Mouse (Mus musculus) frontal cortex, adult 2 months (tissue): ENCODE measurements around the gene Tecta. TPM values are rescaled to one million over a fixed set of nuclear protein-coding genes. Genes with fewer than 3 reads are reported as not detected.

Experiments
- DNase-seq, 2 experiments: peaks; one replicate each; pipeline ENCODE4 v3.0.0; 2022; ENCODE audit warnings: low spot score in 1 of 2; ENCODE audit errors: extremely low spot score in 1 of 2
- polyA plus RNA-seq: library from polyadenylated mRNA; depleted of rRNA; stranded (reverse); fragments of >200 nt; gene quantifications from 2 replicates; pipeline ENCODE4 v1.2.3, GENCODE M21; 2012; rRNA removed

The Tecta gene
- polyA plus RNA-seq, result 0.34 and 0.36 TPM in 2 replicates

DNA sequence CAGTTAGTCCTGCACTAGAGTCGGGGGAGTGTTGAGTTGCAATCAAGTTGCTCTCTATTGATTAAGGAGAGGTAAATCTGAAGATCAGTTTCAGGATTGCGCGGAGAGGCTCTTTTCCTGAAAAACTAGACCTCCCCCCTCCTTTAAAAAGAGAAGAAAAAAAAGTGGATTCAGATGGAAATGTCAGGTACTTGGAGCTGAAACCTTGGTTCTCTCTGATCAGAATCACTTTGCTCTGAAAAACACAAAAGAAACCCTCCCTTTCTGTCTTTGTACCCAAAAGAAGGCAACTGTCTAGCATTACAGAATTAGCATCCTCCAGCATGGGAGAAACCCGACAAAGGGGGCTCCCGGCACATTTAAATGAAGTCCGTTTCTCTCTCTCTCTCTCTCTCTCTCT lies at the start of gene Tecta:
Tecta (minus strand) TSS at position 101 of the 400 bp plus-strand sequence.
- DNase-seq, result no peak

DNA sequence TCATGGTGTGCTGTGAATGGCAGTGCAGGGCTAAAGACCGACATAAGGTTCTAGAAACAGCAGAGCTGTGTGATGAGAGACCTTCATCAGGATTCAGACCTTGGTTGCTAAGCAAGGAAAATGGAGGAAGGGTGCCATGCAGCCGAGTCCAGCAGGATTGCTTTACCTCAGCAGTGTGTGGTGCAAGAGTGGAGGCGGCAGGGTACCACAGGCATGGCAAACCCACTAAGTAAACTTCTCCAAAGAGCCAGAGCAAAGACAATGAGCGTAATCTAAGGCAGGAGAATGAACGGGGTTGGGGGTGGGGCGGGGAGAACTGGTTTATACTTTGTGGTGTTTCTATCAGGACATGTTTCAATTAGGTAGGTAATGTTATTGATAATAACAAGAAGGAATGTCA lies 49.3 kb upstream of the Tecta start:
- DNase-seq, result no peak

- no peak for DNase-seq
Measured at GRCm38 (mm10) chr9:42442100-42442499, 42.4 kb upstream of the Tecta start.

GRCm38 (mm10) chr9:42441234-42441633 lies 41.5 kb upstream of the Tecta start:
- no peak for DNase-seq

- DNase-seq, result no peak
Measured at GRCm38 (mm10) chr9:42439446-42439845, 39.7 kb upstream of the Tecta start.

GRCm38 (mm10) chr9:42432155-42432554 lies 32.4 kb upstream of the Tecta start:
- no peak for DNase-seq

GRCm38 (mm10) chr9:42431606-42432005 lies 31.9 kb upstream of the Tecta start:
- no peak for DNase-seq

- no peak for DNase-seq
Measured at GRCm38 (mm10) chr9:42428060-42428924, 28.6 kb upstream of the Tecta start.

GRCm38 (mm10) chr9:42426661-42427358 lies 27.1 kb upstream of the Tecta start:
- DNase-seq, result no peak

- DNase-seq, result no peak
Measured at GRCm38 (mm10) chr9:42423649-42424048, 23.9 kb upstream of the Tecta start.

GRCm38 (mm10) chr9:42419687-42420086 lies 20.0 kb upstream of the Tecta start:
- DNase-seq, result no peak

DNA sequence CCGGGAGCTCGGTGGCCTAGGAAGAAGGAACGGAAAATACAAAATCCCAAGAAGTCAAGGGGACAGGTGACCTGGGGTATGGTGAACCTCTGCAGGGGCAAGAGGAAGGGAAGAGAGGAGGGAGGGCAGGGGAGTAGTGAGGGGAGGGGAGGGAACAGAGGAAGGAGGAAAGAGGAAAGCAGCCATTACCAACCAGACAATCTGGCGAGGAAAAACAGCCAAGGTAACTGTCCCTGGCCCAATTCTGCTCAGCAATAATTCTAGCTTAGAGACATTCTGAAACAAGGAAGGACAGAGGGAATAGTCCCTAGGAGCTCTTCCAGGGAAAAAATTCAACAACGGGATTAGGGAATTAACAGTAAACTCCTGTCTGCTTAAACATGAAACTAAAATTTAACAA lies 19.1 kb upstream of the Tecta start:
- no peak for DNase-seq

GRCm38 (mm10) chr9:42417352-42417952 lies 17.7 kb upstream of the Tecta start:
- no peak for DNase-seq

DNA sequence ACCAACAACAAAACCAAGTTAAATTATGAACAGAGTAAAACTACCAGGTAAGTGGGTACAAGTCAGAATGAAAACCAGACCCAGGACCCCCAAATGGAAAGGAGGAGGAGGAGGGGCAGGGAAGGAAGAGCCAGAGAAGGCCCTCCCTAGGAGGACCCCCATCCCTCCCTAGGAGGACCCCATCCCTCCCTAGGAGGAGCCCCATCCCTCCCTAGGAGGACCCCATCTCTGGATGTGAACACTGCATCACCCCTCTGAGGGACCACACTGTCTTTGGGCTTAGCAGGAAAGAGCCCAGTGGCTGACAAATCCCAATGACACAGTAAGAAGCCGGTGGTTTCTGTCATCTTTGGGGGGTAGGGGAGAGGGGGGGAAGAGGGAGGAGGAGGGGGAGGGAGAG lies 15.5 kb upstream of the Tecta start:
- no peak for DNase-seq

GRCm38 (mm10) chr9:42413345-42413744 lies 13.6 kb upstream of the Tecta start:
- peak in 1 of 2 experiments; percentile 47 for DNase-seq

DNA sequence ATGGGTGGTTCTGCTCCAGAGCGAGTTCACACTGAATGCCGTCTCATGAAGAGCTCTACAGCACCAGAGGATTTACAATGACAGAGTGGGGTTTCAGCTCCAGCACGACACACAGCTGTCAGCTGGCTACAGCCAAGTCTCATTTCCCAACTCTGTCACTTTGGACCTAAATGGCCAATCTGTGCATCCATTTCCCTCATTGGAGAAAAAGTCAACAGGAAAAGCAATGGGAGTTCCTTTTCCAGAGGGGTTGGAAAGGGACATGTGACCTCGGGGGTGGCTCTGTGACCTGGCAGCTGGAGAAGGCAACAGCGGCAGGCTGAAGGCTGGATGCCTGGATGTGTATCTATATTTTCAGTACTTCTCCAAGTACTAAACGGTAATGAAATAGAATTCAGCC lies 11.6 kb upstream of the Tecta start:
- DNase-seq, result no peak

- peak; percentile 63 to 71 for DNase-seq
Measured at GRCm38 (mm10) chr9:42405736-42406135, 6.0 kb upstream of the Tecta start.

GRCm38 (mm10) chr9:42401486-42401885 lies 1.8 kb upstream of the Tecta start:
- DNase-seq, result no peak

GRCm38 (mm10) chr9:42396141-42396540 lies 3.6 kb downstream of the Tecta start:
- DNase-seq, result no peak

DNA sequence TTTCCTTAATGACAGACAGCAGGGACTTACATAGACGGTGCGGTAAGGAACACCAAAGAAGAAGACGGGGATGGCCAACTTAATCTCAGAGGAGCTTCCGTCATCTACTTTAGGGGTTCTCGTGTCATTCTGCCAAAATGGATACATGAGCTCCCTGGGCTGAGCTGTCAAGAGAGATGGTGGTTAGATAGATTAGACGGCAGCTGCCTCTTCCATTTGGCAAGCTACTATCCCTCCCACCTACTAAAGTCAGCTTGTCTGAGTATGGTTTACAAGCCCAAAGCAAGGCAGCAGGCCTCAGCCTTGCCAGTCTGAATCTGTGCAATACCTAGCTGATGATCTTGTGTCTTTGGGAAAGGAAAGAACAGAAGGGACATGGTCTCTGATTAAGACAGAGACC lies 4.8 kb downstream of the Tecta start:
- no peak for DNase-seq

DNA sequence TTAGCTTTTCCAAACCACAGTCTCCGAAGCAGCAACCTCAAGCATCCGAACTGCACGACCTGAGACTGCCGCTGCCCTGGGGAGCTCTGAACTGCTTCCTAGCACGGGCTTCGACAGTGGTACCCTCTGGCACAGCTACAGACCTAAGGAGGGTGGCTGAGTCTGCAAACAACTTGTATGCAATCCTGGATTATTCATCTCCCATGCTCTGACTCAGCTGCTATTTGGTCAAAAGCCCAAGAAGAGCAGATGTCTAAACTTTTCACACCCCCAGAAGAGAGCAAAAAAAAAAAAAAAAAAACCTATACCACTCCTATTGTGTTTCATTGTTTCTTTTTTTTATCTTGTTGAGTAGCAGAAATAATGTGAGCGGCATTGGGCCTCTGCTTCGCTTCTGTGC lies 5.4 kb downstream of the Tecta start:
- peak in 1 of 2 experiments; percentile 43 for DNase-seq
